In the genomic region with DNA sequence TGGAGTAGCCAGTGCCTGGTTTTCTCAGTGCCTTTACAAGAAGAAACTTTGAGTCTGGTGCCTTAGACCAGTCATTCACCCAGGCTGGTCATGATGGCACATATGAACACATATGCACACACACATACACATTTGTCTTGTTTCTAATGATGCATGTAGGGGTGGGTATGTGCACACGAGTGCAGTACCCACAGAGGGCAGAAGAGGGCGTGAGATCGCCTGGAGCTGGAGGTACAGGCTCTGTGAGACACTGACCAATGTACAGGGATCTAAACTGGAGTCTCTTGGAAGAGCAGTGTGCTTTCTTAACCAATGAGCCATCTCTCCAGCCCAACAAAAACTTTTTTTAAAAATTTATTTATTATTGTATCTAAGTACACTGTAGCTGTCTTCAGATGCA, we compare ENCODE assay signal across 24 mouse cellular contexts. TPM values are rescaled to one million over a fixed set of nuclear protein-coding genes. Genes with fewer than 3 reads are reported as not detected.
DNase-seq lines count a peak whose midpoint lies in the region; ATAC-seq and TF ChIP-seq lines count a peak whose summit lies in the region.
"Had no signal": no experiment of that assay in that cellular context is flagged by ENCODE, and none has a peak within 500 bp of the region (broad histone marks: within the 10 kb centered on the region; RNA-seq: fewer than 3 reads in every experiment).

No protein-coding gene starts in this region.

- H3K4me1 ChIP-seq in heart, adult 2 months (ENCODE audit: control insufficient read depth, insufficient read depth, low read length): no peaks in the 10 kb centered on the region
- no peaks in the 10 kb centered on the region for H3K4me1 ChIP-seq in heart, embryonic 12.5 days (replicated peaks)
- no peaks in the 10 kb centered on the region for H3K4me1 ChIP-seq in lung, embryonic 14.5 days (ENCODE audit: insufficient read depth)
- H3K4me1 ChIP-seq: hindbrain, embryonic 10.5 days; kidney, embryonic 15.5 days; limb, embryonic 10.5 days; neural tube, embryonic 12.5 days had no signal

- no peak overlapping the region for H3K27ac ChIP-seq in heart, adult 2 months
- no peak overlapping the region for H3K27ac ChIP-seq in heart, embryonic 12.5 days (ENCODE audit: poor library complexity, severe bottlenecking)
- H3K27ac ChIP-seq in lung, embryonic 14.5 days (ENCODE audit: low read depth): no peak overlapping the region
- H3K27ac ChIP-seq: hindbrain, embryonic 10.5 days; kidney, embryonic 15.5 days; left cerebral cortex, adult 2 months; limb, embryonic 10.5 days; neural tube, embryonic 12.5 days had no signal

- no peak overlapping the region for H3K4me2 ChIP-seq in heart, embryonic 12.5 days
- H3K4me2 ChIP-seq in lung, embryonic 14.5 days: no peak overlapping the region
- H3K4me2 ChIP-seq: kidney, embryonic 15.5 days; neural tube, embryonic 12.5 days had no signal

- TF ChIP-seq POLR2A in heart, adult 2 months (IDR thresholded peaks at IDR 0.05; ENCODE audit: insufficient read depth, low read depth, low read length): no peak

- 84% methylated on average over 3 of the region's 3 CpGs for WGBS in heart, adult 2 months
- 64% methylated on average over 3 of the region's 3 CpGs for WGBS in heart, embryonic 12.5 days
- WGBS in lung, embryonic 14.5 days: 81% methylated on average over 3 of the region's 3 CpGs

- no peak overlapping the region for H3K9ac ChIP-seq in heart, adult 2 months (ENCODE audit: low read depth, low read length)
- no peak overlapping the region for H3K9ac ChIP-seq in heart, embryonic 12.5 days
- H3K9ac ChIP-seq in lung, embryonic 14.5 days: no peak overlapping the region
- H3K9ac ChIP-seq: kidney, embryonic 15.5 days; neural tube, embryonic 12.5 days had no signal

- H3K79me2 ChIP-seq in heart, adult 2 months (replicated peaks; ENCODE audit: control insufficient read depth, insufficient read depth, low read length): no peaks in the 10 kb centered on the region

- H3K9me3 ChIP-seq in heart, embryonic 12.5 days (replicated peaks): no peaks in the 10 kb centered on the region
- no peaks in the 10 kb centered on the region for H3K9me3 ChIP-seq in lung, embryonic 14.5 days (ENCODE audit: low read depth, low read length)
- H3K9me3 ChIP-seq: hindbrain, embryonic 10.5 days; kidney, embryonic 15.5 days; limb, embryonic 10.5 days; megakaryocyte, embryonic 14.5 days; neural tube, embryonic 12.5 days had no signal

- H3K4me3 ChIP-seq in heart, adult 2 months: no peak overlapping the region
- no peak overlapping the region for H3K4me3 ChIP-seq in heart, embryonic 12.5 days
- no peak overlapping the region for H3K4me3 ChIP-seq in lung, embryonic 14.5 days (ENCODE audit: low read depth, low read length)
- H3K4me3 ChIP-seq: hindbrain, embryonic 10.5 days; kidney, embryonic 15.5 days; left cerebral cortex, adult 2 months; limb, embryonic 10.5 days; megakaryocyte, embryonic 14.5 days; neural tube, embryonic 12.5 days had no signal

- H3K27me3 ChIP-seq in heart, adult 2 months (ENCODE audit: control insufficient read depth, insufficient read depth, low read length): no peaks in the 10 kb centered on the region
- no peaks in the 10 kb centered on the region for H3K27me3 ChIP-seq in heart, embryonic 12.5 days (replicated peaks)
- H3K27me3 ChIP-seq in lung, embryonic 14.5 days (ENCODE audit: insufficient read depth, low read length): no peaks in the 10 kb centered on the region
- H3K27me3 ChIP-seq in splenic B cell, adult 2 months (ENCODE audit: control insufficient read depth, insufficient read depth, low read length, poor library complexity, severe bottlenecking): no peaks in the 10 kb centered on the region
- H3K27me3 ChIP-seq: kidney, embryonic 15.5 days; megakaryocyte, embryonic 14.5 days; neural tube, embryonic 12.5 days had no signal

- no peak for DNase-seq in heart, adult 2 months
- DNase-seq in lung, embryonic 14.5 days: no peak
- no peak for DNase-seq in lung, postnatal 14 days
- DNase-seq in splenic B cell, adult 2 months (ENCODE audit: low read depth, low spot score): peak; percentile 25
- DNase-seq in right cerebral cortex, postnatal 14 days: no peak
- no peak for DNase-seq in natural killer cell, adult 2 months (ENCODE audit: low spot score in 2 of 2)
- DNase-seq: cerebellum, postnatal 10 days; embryo, embryonic 11 days; gastrocnemius, postnatal 10 days; heart, adult 18-20 months; lung, adult 18-20 months; thymus, adult 2 months had no signal

- intact Hi-C loops in heart, adult 2 months (cut with DNase I): no loop called here

- no peak for ATAC-seq in heart, embryonic 12.5 days (ENCODE audit: insufficient number of reproducible peaks, low FRiP score)
- no peak for ATAC-seq in lung, embryonic 14.5 days (ENCODE audit: insufficient read depth)
- peak; percentile 63; the same call in 1 of the 2 replicates for ATAC-seq in erythroblast, adult 5-6 weeks (replicated peaks; ENCODE audit: low FRiP score, poor library complexity, severe bottlenecking)
- ATAC-seq: inflammation-experienced regulatory T-cells, adult 6 months had no signal

- H3K36me3 ChIP-seq in heart, adult 2 months (ENCODE audit: control insufficient read depth, insufficient read depth, low read length): no peaks in the 10 kb centered on the region
- 0 out of 2 replicates have a peak, but pooled peaks cover 5% of the 10 kb centered on the region for H3K36me3 ChIP-seq in heart, embryonic 12.5 days
- no peaks in the 10 kb centered on the region for H3K36me3 ChIP-seq in lung, embryonic 14.5 days (ENCODE audit: insufficient read depth)
- H3K36me3 ChIP-seq in splenic B cell, adult 2 months (ENCODE audit: control insufficient read depth, insufficient read depth, low read length, poor library complexity, severe bottlenecking): no peaks in the 10 kb centered on the region; the same call in 1 of the 2 replicates
- H3K36me3 ChIP-seq: hindbrain, embryonic 10.5 days; limb, embryonic 10.5 days; neural tube, embryonic 12.5 days had no signal

- TF ChIP-seq CTCF in heart, adult 2 months (IDR thresholded peaks at IDR 0.05): peak; percentile 33
- TF ChIP-seq CTCF in lung, embryonic 14.5 days (IDR thresholded peaks at IDR 0.05; ENCODE audit: low read depth): peak; percentile 16; the same call in 1 of the 2 replicates

- no peak for TF ChIP-seq EP300 in heart, adult 2 months (IDR thresholded peaks at IDR 0.05; ENCODE audit: insufficient read depth, low read depth, low read length)

RNA-seq across cellular contexts. Expression of a gene that starts 12.2 kb away (rescaled TPM):
- not detected for total RNA-seq in heart, adult 2 months (2021)
- not detected in 2 replicates for polyA plus RNA-seq in heart, adult 2 months (2012; rRNA removed)
- not detected in 2 replicates for polyA plus RNA-seq in heart, embryonic 12.5 days (2016; fragmentation: Nextera tagmentation; extraction: Ambion mirVana)
- not detected in 2 replicates for polyA plus RNA-seq in lung, embryonic 14.5 days (2014; fragmentation: Nextera tagmentation; extraction: Ambion mirVana)
- not detected in 2 replicates for total RNA-seq in erythroblast, adult 5-6 weeks (2015; ENCODE audit: low replicate concordance)
- not detected in 2 replicates for total RNA-seq in erythroblast, adult 5-6 weeks (2017; ENCODE audit: low replicate concordance)
- total RNA-seq: adrenal gland, adult 18-20 months; gastrocnemius, postnatal 10 days; heart, adult 18-20 months; layer of hippocampus, adult 8-10 months; left cerebral cortex, adult 2 months had no signal
- polyA plus RNA-seq: heart, embryonic 16.5 days; hindbrain, embryonic 10.5 days; inflammation-experienced regulatory T-cells, adult 6 months; kidney, embryonic 15.5 days; limb, embryonic 10.5 days; neural tube, embryonic 12.5 days had no signal

RNA-seq across cellular contexts. Expression of a gene that starts 17.5 kb away (rescaled TPM):
- 10 to 100 TPM; 26.4 to 26.8 TPM for total RNA-seq in heart, adult 2 months (2021)
- polyA plus RNA-seq in heart, adult 2 months (2012; rRNA removed): 21.5 and 26.2 TPM in 2 replicates
- 8.2 and 8.4 TPM in 2 replicates for polyA plus RNA-seq in heart, embryonic 12.5 days (2016; fragmentation: Nextera tagmentation; extraction: Ambion mirVana)
- polyA plus RNA-seq in lung, embryonic 14.5 days (2014; fragmentation: Nextera tagmentation; extraction: Ambion mirVana): 9.6 and 11.3 TPM in 2 replicates
- total RNA-seq in erythroblast, adult 5-6 weeks (2015; ENCODE audit: low replicate concordance): 18.1 and 23.8 TPM in 2 replicates
- 34.8 and 43.7 TPM in 2 replicates for total RNA-seq in erythroblast, adult 5-6 weeks (2017; ENCODE audit: low replicate concordance)

RNA-seq across cellular contexts. Expression of a gene that starts 34.2 kb away (rescaled TPM):
- 10 to 100 TPM in 1 of 2 experiments, 1 to 10 TPM in 1; 8.6 to 10.9 TPM for total RNA-seq in heart, adult 2 months (2021)
- polyA plus RNA-seq in heart, adult 2 months (2012; rRNA removed): 27.9 and 38.7 TPM in 2 replicates
- polyA plus RNA-seq in heart, embryonic 12.5 days (2016; fragmentation: Nextera tagmentation; extraction: Ambion mirVana): 49.3 and 51.1 TPM in 2 replicates
- 88.7 and 89.3 TPM in 2 replicates for polyA plus RNA-seq in lung, embryonic 14.5 days (2014; fragmentation: Nextera tagmentation; extraction: Ambion mirVana)
- total RNA-seq in erythroblast, adult 5-6 weeks (2015; ENCODE audit: low replicate concordance): 24.5 and 44.0 TPM in 2 replicates
- total RNA-seq in erythroblast, adult 5-6 weeks (2017; ENCODE audit: low replicate concordance): 30.8 and 38.7 TPM in 2 replicates

RNA-seq across cellular contexts. Expression of a gene that starts 48.2 kb away (rescaled TPM):
- 10 to 100 TPM; 21.3 to 24.2 TPM for total RNA-seq in heart, adult 2 months (2021)
- polyA plus RNA-seq in heart, adult 2 months (2012; rRNA removed): 17.1 and 23.1 TPM in 2 replicates
- polyA plus RNA-seq in heart, embryonic 12.5 days (2016; fragmentation: Nextera tagmentation; extraction: Ambion mirVana): 21.1 and 21.8 TPM in 2 replicates
- 30.0 and 34.3 TPM in 2 replicates for polyA plus RNA-seq in lung, embryonic 14.5 days (2014; fragmentation: Nextera tagmentation; extraction: Ambion mirVana)
- 35.5 and 43.0 TPM in 2 replicates for total RNA-seq in erythroblast, adult 5-6 weeks (2015; ENCODE audit: low replicate concordance)
- 9.9 and 16.0 TPM in 2 replicates for total RNA-seq in erythroblast, adult 5-6 weeks (2017; ENCODE audit: low replicate concordance)

RNA-seq across cellular contexts. Expression of a gene that starts 59.4 kb away (rescaled TPM):
- total RNA-seq in heart, adult 2 months (2021): 10 to 100 TPM; 37.1 to 39.0 TPM
- polyA plus RNA-seq in heart, adult 2 months (2012; rRNA removed): 23.5 and 33.0 TPM in 2 replicates
- 58.5 and 64.4 TPM in 2 replicates for polyA plus RNA-seq in heart, embryonic 12.5 days (2016; fragmentation: Nextera tagmentation; extraction: Ambion mirVana)
- polyA plus RNA-seq in lung, embryonic 14.5 days (2014; fragmentation: Nextera tagmentation; extraction: Ambion mirVana): 78.8 and 80.2 TPM in 2 replicates
- 10.0 and 15.3 TPM in 2 replicates for total RNA-seq in erythroblast, adult 5-6 weeks (2015; ENCODE audit: low replicate concordance)
- total RNA-seq in erythroblast, adult 5-6 weeks (2017; ENCODE audit: low replicate concordance): 8.1 and 10.2 TPM in 2 replicates
